Mouse (Mus musculus) ES-E14 (cell line): ENCODE data around the gene Padi6.

Source experiments
- CHD2 ChIP-seq: IDR thresholded peaks from 2 replicates; pipeline ENCODE4 v1.6.1; 2014; ENCODE audit warnings: mild to moderate bottlenecking, low read depth, low read length, inconsistent platforms
- ZNF384 ChIP-seq: IDR thresholded peaks from 2 replicates; pipeline ENCODE4 v1.6.1; 2012; ENCODE audit warnings: low read depth, low read length, inconsistent platforms

DNA sequence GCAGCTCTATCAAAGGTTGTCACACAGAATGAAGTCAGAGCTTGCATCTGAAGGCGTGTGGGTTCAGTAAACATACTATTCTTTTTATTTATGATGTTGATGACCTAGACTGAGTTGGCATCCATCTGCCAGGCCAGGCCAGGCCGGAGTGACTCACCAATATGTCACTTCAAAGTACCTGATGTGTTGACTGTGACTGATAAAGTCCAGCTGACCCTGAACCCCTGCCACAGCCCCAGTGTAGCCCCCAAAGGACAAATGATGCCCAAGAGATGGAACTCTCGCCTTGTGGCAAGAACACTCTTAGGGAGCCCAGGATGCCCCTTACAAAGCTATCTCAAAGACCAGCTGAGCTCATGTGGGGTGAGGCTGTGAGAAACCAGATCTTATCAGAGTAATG is 13.4 kb upstream of the Padi6 start:
- TF ChIP-seq CHD2 (no peak), ZNF384 (no peak)
